Mouse (Mus musculus) forebrain, postnatal 0 days (tissue): ENCODE results near the gene Gm10521. TPM values are rescaled to one million over a fixed set of nuclear protein-coding genes. Genes with fewer than 3 reads are reported as not detected.

ENCODE experiments used
- ATAC-seq: fragments of 200-750 bp; cut with Nextera tagmentation; 2 replicates; pipeline ENCODE4 v1.8.0; 2017; ENCODE audit warnings: mild to moderate bottlenecking, moderate library complexity
- DNase-seq: peaks from one replicate; pipeline ENCODE4 v3.0.0-alpha.2; 2015
- H3K27ac ChIP-seq: fragments of 300-500 bp; sonication (generic); 2 replicates; pipeline ENCODE4 v1.5.1; 2014; ENCODE audit warnings: low read depth, mild to moderate bottlenecking, antibody characterized with exemption, low read length, moderate library complexity, mixed read lengths
- H3K27me3 ChIP-seq: fragments of 300-500 bp; sonication (generic); 2 replicates; pipeline ENCODE4 v1.6.1; 2014; ENCODE audit warnings: mild to moderate bottlenecking, low read length, mixed read lengths; ENCODE audit not compliant: insufficient read depth
- H3K36me3 ChIP-seq: fragments of 300-500 bp; sonication (generic); 2 replicates; pipeline ENCODE4 v1.6.1; 2014; ENCODE audit warnings: mild to moderate bottlenecking, moderate library complexity; ENCODE audit not compliant: insufficient read depth
- H3K4me1 ChIP-seq: fragments of 300-500 bp; sonication (generic); 2 replicates; pipeline ENCODE4 v1.6.1; 2014; ENCODE audit warnings: antibody characterized with exemption; ENCODE audit not compliant: insufficient read depth
- H3K4me2 ChIP-seq: fragments of 300-500 bp; sonication (generic); 2 replicates; pipeline ENCODE4 v1.6.1; 2014; ENCODE audit warnings: low read depth, mild to moderate bottlenecking, moderate library complexity
- H3K4me3 ChIP-seq: fragments of 300-500 bp; sonication (generic); 2 replicates; pipeline ENCODE4 v1.5.1; 2014; ENCODE audit warnings: low read depth, low read length, mixed read lengths
- H3K9ac ChIP-seq: fragments of 300-500 bp; sonication (generic); 2 replicates; pipeline ENCODE4 v1.6.1; 2014; ENCODE audit warnings: mild to moderate bottlenecking
- H3K9me3 ChIP-seq: fragments of 300-500 bp; sonication (generic); 2 replicates; pipeline ENCODE4 v1.6.1; 2016; ENCODE audit warnings: low read length
- CTCF ChIP-seq: sonication (generic); IDR thresholded peaks from 2 replicates; pipeline ENCODE4 v1.5.1; 2016; ENCODE audit warnings: antibody characterized with exemption, control low read depth, low read depth
- WGBS: fragments of 180-500 bp; shearing (Covaris S2); extraction: QIAGEN DNeasy Blood & Tissue Kit; methylation state at CpG from one replicate; pipeline ENCODE4 v1.1.7; 2014; 5-methylcytosine and 5-hydroxymethylcytosine counted together
- polyA plus RNA-seq: library from polyadenylated mRNA; unstranded; fragments of >200 nt; fragmentation: Nextera tagmentation; extraction: Ambion mirVana; gene quantifications from 2 replicates; pipeline ENCODE4 v1.2.1, GENCODE M21; 2015
- total RNA-seq: library from RNA; depleted of rRNA; stranded (reverse); fragments of >200 nt; gene quantifications from 2 replicates; pipeline ENCODE4 v1.2.3, GENCODE M21; 2014; rRNA removed

Gene Gm10521
- total and polyA plus RNA-seq, 2 experiments from 2014 or later: not detected

GRCm38 (mm10) chr1:171921641-171922040 lies 26.2 kb downstream of the Gm10521 start:
- ATAC-seq (no peak), DNase-seq (no peak)
- H3K36me3 ChIP-seq: no peaks in the 10 kb centered on the region
- no peak overlapping the region for H3K27ac ChIP-seq
- H3K4me2 ChIP-seq: no peak overlapping the region
- H3K9ac ChIP-seq: no peak overlapping the region
- no peaks in the 10 kb centered on the region for H3K4me1 ChIP-seq
- H3K27me3 ChIP-seq: no peaks in the 10 kb centered on the region
- H3K4me3 ChIP-seq: no peak overlapping the region
- TF ChIP-seq CTCF: no peak
- WGBS: 90% methylated on average over 2 of the region's 2 CpGs
- H3K9me3 ChIP-seq: no peaks in the 10 kb centered on the region

- H3K4me1 ChIP-seq: no peaks in the 10 kb centered on the region
- ATAC-seq (no peak), DNase-seq (no peak)
- H3K9ac ChIP-seq: no peak overlapping the region
- H3K27ac ChIP-seq: no peak overlapping the region
- no peak overlapping the region for H3K4me2 ChIP-seq
- H3K27me3 ChIP-seq: no peaks in the 10 kb centered on the region
- H3K36me3 ChIP-seq: no peaks in the 10 kb centered on the region
- no peak overlapping the region for H3K4me3 ChIP-seq
- 84% methylated on average over 5 of the region's 5 CpGs for WGBS
- no peaks in the 10 kb centered on the region for H3K9me3 ChIP-seq
- TF ChIP-seq CTCF: no peak
Observed at GRCm38 (mm10) chr1:171922844-171923243, 27.4 kb downstream of the Gm10521 start.

GRCm38 (mm10) chr1:171924900-171925299 lies 29.4 kb downstream of the Gm10521 start:
- Histone ChIP-seq H3K27me3 (no peaks in the 10 kb centered on the region), H3K27ac (no peak overlapping the region), H3K4me3 (no peak overlapping the region), H3K4me1 (no peaks in the 10 kb centered on the region), H3K36me3 (no peaks in the 10 kb centered on the region), H3K4me2 (no peak overlapping the region), H3K9me3 (no peaks in the 10 kb centered on the region), H3K9ac (no peak overlapping the region)
- TF ChIP-seq CTCF: no peak
- DNase-seq (no peak), ATAC-seq (no peak)
- WGBS: 81% methylated on average over 3 of the region's 3 CpGs

- Histone ChIP-seq H3K4me2 (no peak overlapping the region), H3K4me1 (no peaks in the 10 kb centered on the region), H3K27ac (no peak overlapping the region), H3K9me3 (no peaks in the 10 kb centered on the region), H3K36me3 (no peaks in the 10 kb centered on the region), H3K9ac (no peak overlapping the region), H3K4me3 (no peak overlapping the region), H3K27me3 (no peaks in the 10 kb centered on the region)
- 38% methylated on average over 3 of the region's 3 CpGs for WGBS
- DNase-seq: no peak
- TF ChIP-seq CTCF: no peak
- ATAC-seq: no peak
Observed at GRCm38 (mm10) chr1:171933851-171934250, 38.4 kb downstream of the Gm10521 start.

- ATAC-seq: no peak
- Histone ChIP-seq H3K4me3 (no peak overlapping the region), H3K9me3 (no peaks in the 10 kb centered on the region), H3K4me1 (no peaks in the 10 kb centered on the region), H3K27me3 (no peaks in the 10 kb centered on the region), H3K9ac (no peak overlapping the region), H3K36me3 (no peaks in the 10 kb centered on the region), H3K27ac (no peak overlapping the region), H3K4me2 (no peak overlapping the region)
- WGBS: 81% methylated on average over 14 of the region's 14 CpGs
- no peak for TF ChIP-seq CTCF
- DNase-seq: no peak
Observed at GRCm38 (mm10) chr1:171938952-171939948, 43.8 kb downstream of the Gm10521 start.

- no peaks in the 10 kb centered on the region for H3K36me3 ChIP-seq
- DNase-seq (no peak), ATAC-seq (no peak)
- no peaks in the 10 kb centered on the region for H3K27me3 ChIP-seq
- no peak overlapping the region for H3K4me2 ChIP-seq
- TF ChIP-seq CTCF: no peak
- H3K9me3 ChIP-seq: no peaks in the 10 kb centered on the region
- 79% methylated on average over 6 of the region's 6 CpGs for WGBS
- H3K4me1 ChIP-seq: no peaks in the 10 kb centered on the region
- H3K4me3 ChIP-seq: no peak overlapping the region
- no peak overlapping the region for H3K27ac ChIP-seq
- H3K9ac ChIP-seq: no peak overlapping the region
Observed at GRCm38 (mm10) chr1:171940626-171941025, 45.2 kb downstream of the Gm10521 start.

- DNase-seq (peak; percentile 10), ATAC-seq (peak; percentile 36; the same call in 1 of the 2 replicates)
- no peak overlapping the region for H3K4me3 ChIP-seq
- no peak overlapping the region for H3K27ac ChIP-seq
- H3K36me3 ChIP-seq: no peaks in the 10 kb centered on the region
- WGBS: 37% methylated on average over 6 of the region's 6 CpGs
- TF ChIP-seq CTCF: no peak
- no peak overlapping the region for H3K4me2 ChIP-seq
- H3K9me3 ChIP-seq: no peaks in the 10 kb centered on the region
- no peaks in the 10 kb centered on the region for H3K4me1 ChIP-seq
- H3K9ac ChIP-seq: no peak overlapping the region
- no peaks in the 10 kb centered on the region for H3K27me3 ChIP-seq
Observed at GRCm38 (mm10) chr1:171946447-171946995, 51.1 kb downstream of the Gm10521 start.

Other genes with a start within 250 kb of the Gm10521 start
- gene Slamf7, start 242.6 kb upstream of the Gm10521 start, total RNA-seq: 0.05 TPM in 1 of 2 replicates, not detected in the other
- not detected in 2 replicates for gene Slamf7, start 242.6 kb upstream of the Gm10521 start, polyA plus RNA-seq
- 0.69 and 1.3 TPM in 2 replicates for gene Cd48, start 213.7 kb upstream of the Gm10521 start, total RNA-seq
- 1.0 and 1.1 TPM in 2 replicates for gene Cd48, start 213.7 kb upstream of the Gm10521 start, polyA plus RNA-seq
- gene Slamf1, start 128.5 kb upstream of the Gm10521 start, total RNA-seq: 0.15 and 0.19 TPM in 2 replicates
- gene Slamf1, start 128.5 kb upstream of the Gm10521 start, polyA plus RNA-seq: 0.11 and 0.15 TPM in 2 replicates
- gene Cd84, start 56.0 kb upstream of the Gm10521 start, total RNA-seq: 2.6 and 3.4 TPM in 2 replicates
- gene Cd84, start 56.0 kb upstream of the Gm10521 start, polyA plus RNA-seq: 1.8 and 2.3 TPM in 2 replicates
- gene Slamf6, start 21.9 kb downstream of the Gm10521 start, total RNA-seq: not detected in 2 replicates
- gene Slamf6, start 21.9 kb downstream of the Gm10521 start, polyA plus RNA-seq: 0.14 and 0.34 TPM in 2 replicates
- gene Vangl2, start 132.8 kb downstream of the Gm10521 start, total RNA-seq: 47.2 and 63.4 TPM in 2 replicates
- 35.3 and 37.3 TPM in 2 replicates for gene Vangl2, start 132.8 kb downstream of the Gm10521 start, polyA plus RNA-seq
- gene Nhlh1, start 161.9 kb downstream of the Gm10521 start, total RNA-seq: 0.95 and 1.0 TPM in 2 replicates
- 0.20 and 0.47 TPM in 2 replicates for gene Nhlh1, start 161.9 kb downstream of the Gm10521 start, polyA plus RNA-seq
- 199 and 241 TPM in 2 replicates for gene Copa, start 186.9 kb downstream of the Gm10521 start, total RNA-seq
- 127 and 151 TPM in 2 replicates for gene Copa, start 186.9 kb downstream of the Gm10521 start, polyA plus RNA-seq
- gene Ncstn, start 187.1 kb downstream of the Gm10521 start, total RNA-seq: 61.9 and 73.1 TPM in 2 replicates
- gene Ncstn, start 187.1 kb downstream of the Gm10521 start, polyA plus RNA-seq: 77.1 and 93.9 TPM in 2 replicates
- 150 and 161 TPM in 2 replicates for gene Pex19, start 231.1 kb downstream of the Gm10521 start, total RNA-seq
- 130 and 136 TPM in 2 replicates for gene Pex19, start 231.1 kb downstream of the Gm10521 start, polyA plus RNA-seq